Mouse (Mus musculus): ENCODE measurements at regions not wholly inside any gene's neighbourhood (a gene's known extent, or its start where the extent isn't known, plus 50 kb on each side); places are given as distances from the start of the nearest gene placed in this dataset.

GRCm38 (mm10) chr3:47095288-47095687 lies 647.3 kb upstream of the Pabpc4l start:
- H3K4me3 ChIP-seq, result no peak overlapping the region
- H3K4me1 ChIP-seq, result no peaks in the 10 kb centered on the region
- H3K27ac ChIP-seq (replicated peaks), result no peak overlapping the region
- no peak overlapping the region for H3K9ac ChIP-seq (replicated peaks)
- ATAC-seq (ENCODE audit: low FRiP score, low read depth), result no peak
- no peaks in the 10 kb centered on the region for H3K9me3 ChIP-seq
- 80% methylated on average over 7 of the region's 7 CpGs for WGBS
- H3K27me3 ChIP-seq, result no peaks in the 10 kb centered on the region
- no peak overlapping the region for H3K4me2 ChIP-seq (replicated peaks)
- H3K36me3 ChIP-seq, result no peaks in the 10 kb centered on the region

- Histone ChIP-seq H3K4me2 (replicated peaks) (no peak overlapping the region), H3K4me3 (no peak overlapping the region), H3K36me3 (no peaks in the 10 kb centered on the region), H3K27me3 (no peaks in the 10 kb centered on the region), H3K9ac (replicated peaks) (no peak overlapping the region), H3K9me3 (no peaks in the 10 kb centered on the region), H3K4me1 (no peaks in the 10 kb centered on the region), H3K27ac (replicated peaks) (no peak overlapping the region)
- ATAC-seq (ENCODE audit: low FRiP score, low read depth), result no peak
- 98% methylated on average over 14 of the region's 14 CpGs for WGBS
Measured at GRCm38 (mm10) chr3:47051563-47051962, 603.5 kb upstream of the Pabpc4l start.

- no peaks in the 10 kb centered on the region for H3K27me3 ChIP-seq
- no peak overlapping the region for H3K9ac ChIP-seq (replicated peaks)
- 84% methylated on average over 6 of the region's 6 CpGs for WGBS
- H3K9me3 ChIP-seq, result no peaks in the 10 kb centered on the region
- no peaks in the 10 kb centered on the region for H3K4me1 ChIP-seq
- ATAC-seq (ENCODE audit: low FRiP score, low read depth), result no peak
- H3K4me2 ChIP-seq (replicated peaks), result no peak overlapping the region
- no peak overlapping the region for H3K4me3 ChIP-seq
- H3K36me3 ChIP-seq, result no peaks in the 10 kb centered on the region
- no peak overlapping the region for H3K27ac ChIP-seq (replicated peaks)
Measured at GRCm38 (mm10) chr3:47025738-47026137, 577.7 kb upstream of the Pabpc4l start.

GRCm38 (mm10) chr3:47019270-47019669 lies 571.3 kb upstream of the Pabpc4l start:
- H3K36me3 ChIP-seq, result no peaks in the 10 kb centered on the region
- H3K27ac ChIP-seq (replicated peaks), result no peak overlapping the region
- 67% methylated on average over 1 of the region's 1 CpGs for WGBS
- no peaks in the 10 kb centered on the region for H3K4me1 ChIP-seq
- no peaks in the 10 kb centered on the region for H3K9me3 ChIP-seq
- no peaks in the 10 kb centered on the region for H3K27me3 ChIP-seq
- H3K9ac ChIP-seq (replicated peaks), result no peak overlapping the region
- H3K4me2 ChIP-seq (replicated peaks), result no peak overlapping the region
- H3K4me3 ChIP-seq, result no peak overlapping the region
- ATAC-seq (ENCODE audit: low FRiP score, low read depth), result no peak

GRCm38 (mm10) chr3:47018565-47018964 lies 570.5 kb upstream of the Pabpc4l start:
- WGBS, result 92% methylated on average over 7 of the region's 7 CpGs
- H3K36me3 ChIP-seq, result no peaks in the 10 kb centered on the region
- no peak overlapping the region for H3K27ac ChIP-seq (replicated peaks)
- no peak overlapping the region for H3K4me2 ChIP-seq (replicated peaks)
- no peak for ATAC-seq (ENCODE audit: low FRiP score, low read depth)
- H3K4me1 ChIP-seq, result no peaks in the 10 kb centered on the region
- no peaks in the 10 kb centered on the region for H3K27me3 ChIP-seq
- H3K9me3 ChIP-seq, result no peaks in the 10 kb centered on the region
- H3K9ac ChIP-seq (replicated peaks), result no peak overlapping the region
- H3K4me3 ChIP-seq, result no peak overlapping the region

GRCm38 (mm10) chr3:47010459-47010858 lies 562.4 kb upstream of the Pabpc4l start:
- 20% methylated on average over 1 of the region's 1 CpGs for WGBS
- no peak overlapping the region for H3K9ac ChIP-seq (replicated peaks)
- no peaks in the 10 kb centered on the region for H3K27me3 ChIP-seq
- no peak for ATAC-seq (ENCODE audit: low FRiP score, low read depth)
- H3K4me2 ChIP-seq (replicated peaks), result no peak overlapping the region
- H3K9me3 ChIP-seq, result no peaks in the 10 kb centered on the region
- H3K27ac ChIP-seq (replicated peaks), result no peak overlapping the region
- H3K4me1 ChIP-seq, result no peaks in the 10 kb centered on the region
- no peak overlapping the region for H3K4me3 ChIP-seq
- H3K36me3 ChIP-seq, result no peaks in the 10 kb centered on the region

GRCm38 (mm10) chr3:46998916-46999315 lies 550.9 kb upstream of the Pabpc4l start:
- no peaks in the 10 kb centered on the region for H3K27me3 ChIP-seq
- H3K4me3 ChIP-seq, result no peak overlapping the region
- H3K4me1 ChIP-seq, result no peaks in the 10 kb centered on the region
- ATAC-seq (ENCODE audit: low FRiP score, low read depth), result no peak
- H3K4me2 ChIP-seq (replicated peaks), result no peak overlapping the region
- no peaks in the 10 kb centered on the region for H3K9me3 ChIP-seq
- H3K9ac ChIP-seq (replicated peaks), result no peak overlapping the region
- no peak overlapping the region for H3K27ac ChIP-seq (replicated peaks)
- no peaks in the 10 kb centered on the region for H3K36me3 ChIP-seq

GRCm38 (mm10) chr3:46970744-46971143 lies 522.7 kb upstream of the Pabpc4l start:
- Histone ChIP-seq H3K27me3 (no peaks in the 10 kb centered on the region), H3K4me2 (replicated peaks) (no peak overlapping the region), H3K4me3 (no peak overlapping the region), H3K4me1 (no peaks in the 10 kb centered on the region), H3K27ac (replicated peaks) (no peak overlapping the region), H3K9ac (replicated peaks) (no peak overlapping the region), H3K36me3 (no peaks in the 10 kb centered on the region), H3K9me3 (no peaks in the 10 kb centered on the region)
- WGBS, result 84% methylated on average over 4 of the region's 4 CpGs
- ATAC-seq (ENCODE audit: low FRiP score, low read depth), result no peak

- Histone ChIP-seq H3K36me3 (no peaks in the 10 kb centered on the region), H3K9me3 (no peaks in the 10 kb centered on the region), H3K9ac (replicated peaks) (no peak overlapping the region), H3K4me1 (no peaks in the 10 kb centered on the region), H3K4me3 (no peak overlapping the region), H3K27ac (replicated peaks) (no peak overlapping the region), H3K27me3 (no peaks in the 10 kb centered on the region), H3K4me2 (replicated peaks) (no peak overlapping the region)
- 89% methylated on average over 1 of the region's 1 CpGs for WGBS
- no peak for ATAC-seq (ENCODE audit: low FRiP score, low read depth)
Measured at GRCm38 (mm10) chr3:46970000-46970399, 522.0 kb upstream of the Pabpc4l start.

- no peaks in the 10 kb centered on the region for H3K36me3 ChIP-seq
- no peak overlapping the region for H3K4me2 ChIP-seq (replicated peaks)
- no peaks in the 10 kb centered on the region for H3K4me1 ChIP-seq
- no peaks in the 10 kb centered on the region for H3K27me3 ChIP-seq
- no peak overlapping the region for H3K27ac ChIP-seq (replicated peaks)
- WGBS, result 89% methylated on average over 2 of the region's 2 CpGs
- no peak overlapping the region for H3K4me3 ChIP-seq
- no peak overlapping the region for H3K9ac ChIP-seq (replicated peaks)
- no peaks in the 10 kb centered on the region for H3K9me3 ChIP-seq
- no peak for ATAC-seq (ENCODE audit: low FRiP score, low read depth)
Measured at GRCm38 (mm10) chr3:46951391-46951790, 503.4 kb upstream of the Pabpc4l start.

GRCm38 (mm10) chr3:46937751-46938150 lies 489.7 kb upstream of the Pabpc4l start:
- H3K9me3 ChIP-seq, result no peaks in the 10 kb centered on the region
- no peak overlapping the region for H3K9ac ChIP-seq (replicated peaks)
- H3K4me2 ChIP-seq (replicated peaks), result no peak overlapping the region
- no peaks in the 10 kb centered on the region for H3K36me3 ChIP-seq
- no peak overlapping the region for H3K27ac ChIP-seq (replicated peaks)
- 88% methylated on average over 1 of the region's 1 CpGs for WGBS
- H3K4me1 ChIP-seq, result no peaks in the 10 kb centered on the region
- ATAC-seq (ENCODE audit: low FRiP score, low read depth), result no peak
- H3K27me3 ChIP-seq, result no peaks in the 10 kb centered on the region
- H3K4me3 ChIP-seq, result no peak overlapping the region

- Histone ChIP-seq H3K4me2 (replicated peaks) (no peak overlapping the region), H3K4me1 (no peaks in the 10 kb centered on the region), H3K36me3 (no peaks in the 10 kb centered on the region), H3K27ac (replicated peaks) (no peak overlapping the region), H3K4me3 (no peak overlapping the region), H3K27me3 (no peaks in the 10 kb centered on the region), H3K9ac (replicated peaks) (no peak overlapping the region), H3K9me3 (no peaks in the 10 kb centered on the region)
- no peak for ATAC-seq (ENCODE audit: low FRiP score, low read depth)
- WGBS, result 89% methylated on average over 6 of the region's 6 CpGs
Measured at GRCm38 (mm10) chr3:46891057-46891736, 443.2 kb upstream of the Pabpc4l start.

- no peak for ATAC-seq (ENCODE audit: low FRiP score, low read depth)
- no peak overlapping the region for H3K9ac ChIP-seq (replicated peaks)
- no peak overlapping the region for H3K27ac ChIP-seq (replicated peaks)
- H3K9me3 ChIP-seq, result 0 out of 2 replicates have a peak, but pooled peaks cover 1% of the 10 kb centered on the region
- H3K27me3 ChIP-seq, result no peaks in the 10 kb centered on the region
- no peak overlapping the region for H3K4me3 ChIP-seq
- no peaks in the 10 kb centered on the region for H3K4me1 ChIP-seq
- no peak overlapping the region for H3K4me2 ChIP-seq (replicated peaks)
- 91% methylated on average over 1 of the region's 1 CpGs for WGBS
- no peaks in the 10 kb centered on the region for H3K36me3 ChIP-seq
Measured at GRCm38 (mm10) chr3:46875848-46876247, 427.8 kb upstream of the Pabpc4l start.

Data from midbrain, embryonic 12.5 days (tissue).